Mouse (Mus musculus): Measurements from ENCODE around the gene Mdfic. TPM values are rescaled to one million over a fixed set of nuclear protein-coding genes. Genes with fewer than 3 reads are reported as not detected.
"Not testable (repeated sequence)": the region's sequence is repeated elsewhere in the genome, so short reads cannot be mapped to it uniquely, and the experiment has no call there.

Mdfic gene
- total RNA-seq (2021) = 10 to 100 TPM; 11.3 to 13.6 TPM
- long read RNA-seq, experiment 1, partial matches to known transcripts = 3 of 8 reads
- long read RNA-seq, experiment 1, other reads (novel, unspliced or antisense) = 0 of 8 reads
- long read RNA-seq, experiment 2, transcript Mdfic-207 (5 exons, 3,431 nt) = major isoform, 5 of 9 reads
- long read RNA-seq, experiment 2, partial matches to known transcripts = 0 of 9 reads
- long read RNA-seq, experiment 2, other reads (novel, unspliced or antisense) = 1 of 9 reads

DNA sequence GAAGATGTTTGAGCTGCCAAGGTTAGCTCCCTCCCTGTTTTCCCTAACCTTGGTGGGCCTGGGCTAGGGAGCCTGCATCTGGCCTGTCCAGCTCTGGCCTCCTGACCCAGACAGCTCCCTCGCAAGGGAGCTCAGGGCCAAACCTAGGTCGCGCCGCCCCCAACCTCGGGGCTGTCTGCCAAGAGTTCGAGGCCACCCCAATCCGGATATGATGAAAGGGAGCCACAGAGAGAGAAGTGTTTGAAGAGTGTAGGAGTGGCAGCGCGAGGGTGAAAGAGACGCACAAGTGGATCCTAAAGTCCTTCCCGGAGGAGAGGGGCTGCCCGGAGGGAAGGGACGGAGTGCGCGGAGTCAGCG is at the start of gene Mdfic:
Gene Mdfic (plus strand): TSS at position 201 of the 357 bp plus-strand sequence.
- intact Hi-C loops (cut with DNase I; ENCODE audit: low total_unique reads) = no loop called here
- peak; percentile 74 for DNase-seq

DNA sequence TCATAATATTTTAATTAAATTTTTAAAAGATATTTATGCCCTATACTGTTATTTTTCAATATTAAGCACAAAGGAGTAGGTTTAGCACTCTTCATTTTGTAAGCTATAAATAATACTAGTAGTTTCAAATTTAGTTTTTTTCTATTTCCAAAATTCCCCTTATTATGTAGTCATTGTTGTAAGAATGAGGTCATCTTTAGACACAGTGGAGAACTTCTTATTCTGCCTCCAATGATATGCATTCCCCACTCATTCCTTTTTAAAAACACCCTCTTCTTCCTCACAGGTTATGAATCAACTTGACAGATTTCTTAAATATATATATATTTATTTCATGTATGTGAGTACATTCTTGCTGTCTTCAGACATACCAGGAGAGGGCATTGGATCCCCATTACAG is 49.1 kb upstream of the Mdfic start:
- intact Hi-C loops (cut with DNase I; ENCODE audit: low total_unique reads) = no loop called here
- no peak for DNase-seq

DNA sequence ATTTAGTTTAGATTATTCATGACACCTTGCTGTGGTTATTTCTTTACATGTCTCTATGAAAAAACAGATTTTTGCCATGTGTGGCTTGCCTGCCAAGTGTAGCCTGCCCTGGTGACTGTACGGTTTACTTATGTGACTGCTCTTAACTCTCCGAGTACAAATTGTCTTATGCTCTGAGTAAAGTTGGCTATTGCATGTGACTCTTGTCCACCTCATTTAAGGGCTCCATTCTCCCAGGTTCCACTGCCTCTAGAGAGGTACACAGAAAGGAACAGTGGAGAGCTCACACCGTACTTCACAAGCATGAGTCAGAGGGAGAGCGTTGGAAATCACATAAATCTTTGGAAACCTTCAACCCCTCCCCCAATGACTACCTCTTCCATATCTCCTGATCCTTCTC is 10.4 kb upstream of the Mdfic start:
- no peak for DNase-seq
- intact Hi-C loops (cut with DNase I; ENCODE audit: low total_unique reads) = no loop called here

DNA sequence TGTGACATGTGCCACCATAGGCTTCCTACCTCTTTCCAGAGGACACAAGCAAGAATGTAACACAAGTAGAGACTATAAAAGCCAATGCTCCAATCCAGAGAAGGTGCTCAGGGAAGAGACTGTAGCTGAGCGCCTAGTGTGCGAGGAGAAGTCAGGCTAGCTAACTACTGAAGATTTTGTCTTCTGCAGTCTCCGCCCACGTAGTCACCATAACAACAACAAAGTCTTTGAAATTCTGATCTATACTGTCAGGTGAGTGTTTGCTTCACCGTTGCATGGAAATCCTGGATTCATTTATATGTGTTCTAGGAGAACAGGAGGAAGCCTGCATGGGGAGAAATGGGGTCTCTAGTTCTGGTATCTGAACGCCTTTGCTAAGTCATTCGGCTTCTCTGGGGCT is 9.8 kb upstream of the Mdfic start:
- intact Hi-C loops (cut with DNase I; ENCODE audit: low total_unique reads) = no loop called here
- DNase-seq = no peak

DNA sequence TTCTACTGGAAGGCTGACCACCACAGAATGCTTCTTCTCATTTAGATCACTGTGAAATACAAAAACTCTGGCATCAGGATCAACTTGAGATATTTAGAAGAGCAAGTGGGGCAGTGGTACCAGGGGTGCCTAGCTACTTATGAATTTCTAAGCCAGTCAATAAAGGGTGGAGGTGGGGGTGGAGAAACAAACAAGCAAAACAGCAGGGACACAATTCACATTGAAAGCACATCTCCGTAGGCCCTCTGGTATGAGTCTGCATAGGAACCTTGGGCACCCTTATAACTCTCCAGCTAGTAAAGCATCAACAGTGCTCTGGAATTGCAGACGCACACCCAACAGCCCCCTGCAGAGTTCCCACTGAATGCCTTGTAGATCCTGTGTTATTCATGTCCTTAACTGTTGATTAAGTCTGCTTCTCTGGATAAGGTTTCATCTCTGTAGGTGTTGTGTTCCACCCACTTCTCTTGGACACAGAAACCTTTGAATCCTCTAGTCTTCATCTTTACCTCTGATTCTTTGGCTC is 7.5 kb upstream of the Mdfic start:
- intact Hi-C loops (cut with DNase I; ENCODE audit: low total_unique reads) = no loop called here
- DNase-seq = no peak

DNA sequence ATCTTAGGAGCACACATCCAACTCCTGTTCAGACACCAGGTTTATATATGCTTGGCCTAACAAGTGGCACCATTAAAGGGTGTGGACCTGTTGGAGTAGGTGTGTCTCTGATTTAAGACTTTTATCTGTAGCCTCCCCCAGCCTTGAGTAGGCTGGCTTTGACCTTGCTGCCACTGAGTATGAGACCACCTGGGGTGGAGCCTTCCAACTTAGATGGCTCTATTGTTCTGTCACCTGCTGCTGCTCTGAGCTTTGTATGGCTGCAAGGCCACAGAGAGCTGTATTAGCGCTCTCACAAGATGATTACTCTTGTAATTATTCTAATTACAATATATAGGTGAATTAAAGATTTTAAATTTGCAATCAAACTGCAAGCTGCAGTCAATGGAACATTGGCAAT is 6.4 kb upstream of the Mdfic start:
- DNase-seq; intact Hi-C loops (cut with DNase I; ENCODE audit: low total_unique reads): not testable (repeated sequence)

DNA sequence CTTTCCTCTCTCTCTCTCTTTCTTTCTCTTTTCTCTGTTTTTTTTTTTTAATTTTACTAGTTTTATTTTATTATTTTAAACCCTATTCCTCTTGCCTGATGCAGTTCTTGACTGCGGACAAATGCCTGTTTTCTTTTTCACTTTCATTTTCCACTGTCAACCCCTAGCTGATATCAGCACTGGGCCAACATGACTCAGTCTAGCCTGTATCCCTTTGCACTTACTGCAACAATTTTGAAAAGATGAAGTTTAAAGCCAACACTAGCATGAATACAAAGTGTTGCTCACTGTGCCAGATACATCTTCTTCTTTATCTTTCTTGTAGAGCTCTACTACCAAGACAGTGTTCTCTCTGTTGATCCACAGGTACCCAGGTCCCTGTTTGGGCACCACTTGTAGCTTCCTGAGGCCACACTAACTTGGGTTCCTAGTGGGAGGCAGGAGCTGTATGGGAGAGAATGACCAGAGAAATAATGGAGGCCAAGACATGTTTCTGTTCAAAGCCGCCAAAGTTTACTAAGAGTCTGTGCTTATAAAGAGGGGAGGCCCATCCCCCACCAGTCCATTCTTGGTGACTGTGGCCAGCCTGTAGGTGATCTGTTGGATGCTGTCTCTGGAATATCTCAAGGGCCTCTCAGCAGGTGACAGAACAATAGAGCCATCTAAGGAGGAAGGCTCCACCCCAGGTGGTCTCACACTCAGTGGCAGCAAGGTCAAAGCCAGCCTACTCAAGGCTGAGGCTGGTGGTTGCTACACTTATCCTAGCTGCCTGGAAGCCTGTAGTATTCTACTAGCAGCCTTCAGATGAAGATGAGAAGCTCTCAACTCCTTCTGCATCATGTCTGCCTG is 5.2 kb upstream of the Mdfic start:
- intact Hi-C loops (cut with DNase I; ENCODE audit: low total_unique reads) = no loop called here

DNA sequence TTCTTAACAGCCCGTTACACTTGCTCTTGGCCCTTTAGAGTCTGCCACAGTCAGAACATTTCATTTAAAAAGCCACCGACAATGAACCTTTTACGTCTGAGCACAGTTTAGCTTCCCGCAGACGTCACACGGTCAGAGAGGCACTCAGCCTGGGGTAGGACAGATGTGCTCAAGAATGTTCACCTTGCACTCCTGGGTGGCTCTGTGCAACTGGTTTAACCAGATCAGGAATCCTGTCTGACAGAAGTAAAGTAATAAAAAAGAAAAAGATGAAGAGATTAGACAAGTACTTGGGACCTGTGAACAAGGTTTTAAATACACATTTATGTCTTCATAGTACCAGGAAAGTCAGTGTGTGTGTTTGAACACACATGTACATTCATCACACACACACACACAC is 542 bp upstream of the Mdfic start:
- intact Hi-C loops (cut with DNase I; ENCODE audit: low total_unique reads) = no loop called here
- no peak for DNase-seq

More for the DNA sequence above, 5.2 kb upstream of the Mdfic start:
- no peak for DNase-seq

DNA sequence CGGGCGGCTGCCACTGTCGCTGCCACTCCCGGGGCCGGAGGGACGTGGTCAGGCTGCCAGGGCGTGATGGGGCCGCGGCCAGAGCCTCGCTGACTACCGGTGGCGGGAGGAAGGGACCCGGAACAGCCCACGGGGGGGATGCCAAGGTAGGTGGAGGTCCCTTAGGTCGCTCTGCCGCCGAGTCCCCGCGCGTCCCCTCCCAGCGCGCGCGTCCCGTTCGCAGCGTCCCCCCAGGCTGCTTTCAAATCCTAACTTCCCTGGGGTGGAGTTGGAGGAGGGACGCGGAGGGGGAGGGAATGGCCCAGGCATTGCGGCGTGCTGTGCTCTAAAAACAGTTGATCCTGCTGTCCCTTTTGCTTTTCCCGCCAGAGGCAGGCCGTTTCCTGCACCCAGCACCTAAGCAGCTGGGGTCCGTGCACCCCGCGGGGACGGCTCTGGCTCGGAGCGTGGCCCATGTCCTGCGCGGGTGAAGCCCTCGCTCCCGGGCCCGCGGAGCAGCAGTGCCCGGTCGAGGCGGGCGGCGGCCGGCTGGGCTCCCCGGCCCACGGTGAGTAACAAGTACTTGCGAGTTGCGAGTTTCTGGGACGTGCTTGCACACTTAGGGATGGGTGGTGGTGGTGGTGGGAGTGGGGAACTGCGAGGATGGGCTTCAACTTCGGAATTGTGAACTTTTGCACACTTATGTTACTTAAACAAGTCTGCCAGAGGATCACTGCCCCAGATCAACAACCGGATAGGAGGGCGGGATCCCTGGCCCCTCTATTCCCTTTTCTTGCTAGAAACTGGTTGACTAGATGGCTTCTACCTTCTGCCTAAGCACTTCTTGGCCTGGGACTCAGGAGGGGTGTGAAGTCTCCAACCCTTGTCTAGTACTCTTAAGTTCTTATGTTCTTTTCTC is 606 bp downstream of the Mdfic start:
- DNase-seq = peak; percentile 64
- intact Hi-C loops (cut with DNase I; ENCODE audit: low total_unique reads) = no loop called here

DNA sequence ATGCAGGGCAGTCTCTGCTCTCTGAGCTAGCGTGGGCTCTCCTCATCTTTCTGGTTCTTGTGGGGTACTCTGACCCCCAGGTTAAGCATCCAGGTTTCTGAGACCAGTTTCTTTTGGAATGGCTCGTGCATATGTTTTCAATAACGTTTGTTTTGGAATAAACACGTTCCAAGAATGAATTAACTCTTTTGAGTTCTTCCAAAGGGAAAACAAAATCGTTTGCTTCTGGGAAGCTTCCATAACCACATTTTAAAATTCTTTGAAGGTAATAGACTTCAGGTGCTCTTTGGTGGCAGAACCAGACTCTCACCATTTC is 1.2 kb downstream of the Mdfic start:
- DNase-seq = no peak
- intact Hi-C loops (cut with DNase I; ENCODE audit: low total_unique reads) = no loop called here

DNA sequence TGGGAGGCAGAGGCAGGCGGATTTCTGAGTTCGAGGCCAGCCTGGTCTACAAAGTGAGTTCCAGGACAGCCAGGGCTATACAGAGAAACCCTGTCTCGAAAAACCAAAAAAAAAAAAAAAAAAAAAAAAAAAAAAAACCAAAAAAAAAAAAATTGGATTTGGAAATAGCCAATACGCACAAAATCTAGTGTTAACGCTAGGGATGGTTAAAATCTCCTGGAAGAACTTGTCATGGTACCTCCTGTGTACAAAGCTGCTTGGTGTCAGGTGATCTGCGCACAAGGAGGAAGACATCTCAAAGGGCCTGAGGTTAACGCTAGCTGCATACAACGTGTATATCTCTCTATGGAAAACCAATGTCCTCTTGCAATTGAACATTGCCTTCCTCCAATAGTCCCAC is 2.2 kb downstream of the Mdfic start:
- intact Hi-C loops (cut with DNase I; ENCODE audit: low total_unique reads); DNase-seq: not testable (repeated sequence)

DNA sequence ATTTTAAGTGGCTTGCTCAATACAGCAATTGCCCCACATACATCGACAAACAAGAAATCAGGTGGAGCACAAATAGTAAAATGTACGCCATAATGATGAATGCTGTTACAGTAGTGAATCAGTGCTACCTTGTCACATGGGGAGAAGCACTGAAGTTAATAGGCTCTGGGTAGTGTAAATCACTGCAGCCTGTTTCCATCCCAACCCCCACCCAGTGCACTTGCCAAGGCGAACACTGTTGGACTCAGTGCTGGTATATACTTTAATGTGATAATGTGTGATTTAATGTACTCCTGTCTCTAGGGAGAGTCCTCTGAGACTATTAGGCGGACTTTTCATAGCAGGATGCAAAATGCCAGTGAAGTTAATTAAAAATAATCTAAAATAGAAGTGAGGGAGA is 3.8 kb downstream of the Mdfic start:
- intact Hi-C loops (cut with DNase I; ENCODE audit: low total_unique reads) = no loop called here
- no peak for DNase-seq

DNA sequence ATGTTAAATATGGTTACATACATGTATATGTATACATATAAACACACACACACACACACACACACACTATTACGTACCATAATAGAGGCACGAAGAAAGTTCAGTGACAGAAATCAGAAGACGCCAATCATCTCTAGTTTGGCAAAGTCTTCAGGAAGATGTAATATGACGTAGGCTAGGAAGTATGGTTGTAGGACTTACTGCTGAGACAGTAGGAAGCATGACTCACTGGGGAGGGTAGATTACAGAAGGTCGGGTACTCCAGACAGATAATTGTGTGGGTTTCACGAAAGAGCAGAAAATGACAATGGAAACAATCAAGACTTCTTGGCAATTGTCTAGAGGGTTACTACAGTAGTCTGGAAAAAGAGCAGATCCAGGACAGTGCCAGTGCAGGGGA is 6.0 kb downstream of the Mdfic start:
- intact Hi-C loops (cut with DNase I; ENCODE audit: low total_unique reads) = no loop called here
- DNase-seq = no peak

DNA sequence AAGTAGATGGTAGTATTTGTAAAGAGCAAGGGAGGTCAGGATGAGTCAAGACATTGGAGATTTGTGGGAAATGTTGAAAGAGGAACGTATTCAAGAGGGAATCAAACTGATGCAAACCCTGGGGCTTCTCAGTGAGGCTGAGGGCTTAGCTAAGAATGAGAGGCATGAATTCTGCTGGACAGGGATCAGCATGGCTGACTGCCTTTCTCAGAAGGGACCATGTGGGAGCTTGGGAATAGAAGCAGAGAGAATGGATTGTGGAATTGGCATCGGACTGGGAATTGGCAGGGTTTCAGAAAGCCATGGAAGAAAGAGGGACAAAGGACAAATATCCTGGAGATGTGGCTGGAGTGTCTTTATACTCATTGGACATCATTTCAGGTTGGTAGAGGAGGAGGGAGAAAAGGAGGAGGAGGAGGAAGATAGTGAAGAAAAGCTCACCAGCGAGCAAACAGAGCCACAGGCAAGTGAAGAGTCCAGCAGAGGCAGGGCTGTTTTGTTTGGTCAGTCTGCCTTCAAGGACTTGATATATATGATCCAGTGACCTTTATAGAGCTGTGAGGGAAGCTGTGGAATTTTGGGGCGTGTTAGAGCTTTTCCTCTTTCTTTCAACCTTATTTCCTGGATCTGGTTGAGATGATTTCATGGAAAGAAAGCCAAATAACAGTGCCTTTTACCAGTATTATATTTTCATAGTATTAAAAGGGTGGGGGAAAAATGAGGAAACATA is 7.4 kb downstream of the Mdfic start:
- peak; percentile 21 for DNase-seq
- intact Hi-C loops (cut with DNase I; ENCODE audit: low total_unique reads) = no loop called here

DNA sequence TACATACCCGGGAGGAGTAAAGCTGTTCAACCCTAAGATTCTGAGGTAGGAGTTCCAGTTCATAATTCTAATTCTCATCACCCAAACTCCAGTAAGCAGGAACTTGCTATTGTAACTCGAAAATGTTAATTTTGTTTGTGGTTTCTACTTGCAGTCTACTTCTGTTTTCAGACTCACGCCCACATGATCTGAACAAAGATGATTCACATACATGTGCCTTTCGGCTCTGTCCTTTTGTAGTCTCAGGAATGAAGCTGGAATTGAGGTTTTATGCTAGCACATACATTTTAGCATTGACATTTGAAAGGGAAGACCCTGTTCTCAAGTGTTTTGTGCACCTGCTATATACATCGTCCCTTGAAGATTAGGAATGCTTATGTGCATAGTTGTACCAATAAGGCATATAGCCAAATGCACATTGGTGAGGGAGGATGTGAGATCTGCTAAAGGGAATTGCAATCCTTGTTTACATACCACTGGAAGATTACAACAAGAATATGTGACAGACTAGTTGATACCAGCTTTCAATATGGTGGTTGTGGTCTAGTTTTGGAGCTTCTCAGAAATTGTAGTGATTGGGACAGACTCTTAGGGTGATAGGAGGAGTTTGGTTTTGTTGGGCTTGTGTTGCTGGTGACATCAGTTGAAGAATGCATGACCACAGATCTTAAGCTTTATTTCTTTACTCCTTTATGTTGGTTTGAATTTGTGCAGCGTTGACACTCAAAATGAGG is 8.6 kb downstream of the Mdfic start:
- intact Hi-C loops (cut with DNase I; ENCODE audit: low total_unique reads) = no loop called here

DNA sequence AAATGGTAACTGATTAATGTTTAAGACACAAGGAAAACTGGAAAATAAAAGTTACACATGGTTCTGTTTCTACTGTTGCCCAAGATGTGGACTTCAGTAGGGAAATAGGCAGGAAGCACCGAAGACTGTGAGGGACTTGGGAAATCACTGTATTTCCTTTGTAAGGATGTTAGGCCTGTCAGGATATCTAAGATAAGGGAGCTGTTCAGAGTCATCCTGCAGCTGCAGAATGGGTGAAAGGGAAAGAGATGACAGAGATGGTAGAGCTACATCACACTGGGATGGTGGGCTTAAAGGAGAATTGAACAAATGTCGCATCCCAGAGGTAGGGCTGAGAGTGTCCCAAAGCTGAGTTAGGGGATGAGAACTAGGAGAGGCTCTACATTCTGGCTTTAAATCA is 9.8 kb downstream of the Mdfic start:
- DNase-seq = no peak
- intact Hi-C loops (cut with DNase I; ENCODE audit: low total_unique reads) = no loop called here

More for the DNA sequence above, 8.6 kb downstream of the Mdfic start:
- DNase-seq = no peak

DNA sequence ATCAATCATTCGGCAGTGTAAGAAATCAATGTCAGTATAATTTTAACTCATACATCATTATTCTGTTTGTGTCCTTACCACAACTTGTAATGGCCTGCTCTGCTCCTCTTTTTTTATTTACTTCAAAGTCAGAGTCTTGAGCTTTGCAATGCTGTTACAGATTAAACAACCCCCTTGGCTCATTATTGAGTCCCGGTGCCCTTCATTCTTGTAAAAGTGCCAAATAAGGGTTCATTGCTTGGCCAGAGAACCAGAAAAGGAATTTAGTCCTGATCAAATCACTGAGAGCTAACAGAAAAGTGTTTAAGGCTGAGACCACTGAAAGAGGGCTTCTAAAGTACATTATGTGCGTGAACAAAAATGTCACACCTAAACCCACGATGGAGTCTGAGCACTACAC is 10.2 kb downstream of the Mdfic start:
- intact Hi-C loops (cut with DNase I; ENCODE audit: low total_unique reads) = no loop called here
- DNase-seq = no peak

DNA sequence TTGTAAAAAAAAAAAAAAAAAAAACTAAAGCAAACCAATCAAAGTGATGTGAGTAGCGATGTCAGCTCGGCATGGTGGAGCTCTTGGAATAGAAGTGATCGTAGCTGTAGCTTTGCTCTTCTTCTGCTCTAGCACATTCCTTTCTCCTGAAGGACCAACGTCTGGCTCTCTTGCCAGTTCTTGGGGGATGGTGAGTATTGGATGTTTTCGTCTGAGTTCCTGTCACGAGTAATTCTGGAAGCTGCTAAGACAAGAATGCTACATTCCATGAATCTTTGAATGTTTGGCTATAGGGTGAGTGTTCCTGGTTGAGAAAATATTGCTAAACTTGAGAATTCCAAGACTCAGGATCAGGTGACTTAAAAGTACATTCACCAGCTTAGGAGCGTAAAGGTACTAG is 11.0 kb downstream of the Mdfic start:
- no peak for DNase-seq
- intact Hi-C loops (cut with DNase I; ENCODE audit: low total_unique reads) = no loop called here

DNA sequence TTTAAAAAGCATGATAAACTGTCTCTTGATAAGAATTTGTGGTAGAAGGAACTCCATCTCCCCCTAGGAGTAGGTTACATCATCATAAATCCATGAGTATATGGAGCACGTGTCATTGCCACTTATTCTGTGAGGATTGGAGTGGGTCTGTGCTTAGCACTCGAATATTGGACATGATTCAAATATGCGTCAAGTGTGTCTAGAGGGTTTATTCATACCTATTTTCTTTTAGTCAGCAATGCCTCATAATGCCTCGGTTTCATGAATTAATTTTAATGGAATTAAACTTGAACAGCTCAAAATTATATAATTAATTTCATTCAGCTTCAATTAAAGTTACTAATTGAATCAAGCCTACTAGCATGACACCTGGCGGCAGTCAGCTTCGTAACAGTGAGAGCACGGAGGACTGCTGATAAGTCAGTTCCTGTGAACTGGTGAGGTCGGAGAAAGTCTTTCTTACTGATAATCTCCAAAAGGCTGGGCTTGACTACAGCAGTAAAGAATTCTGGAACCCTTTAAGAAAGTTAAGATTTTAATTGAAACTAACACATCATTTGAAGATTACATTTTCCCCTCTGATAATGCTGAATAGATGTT is 17.0 kb downstream of the Mdfic start:
- intact Hi-C loops (cut with DNase I; ENCODE audit: low total_unique reads) = no loop called here
- DNase-seq = no peak
